Mouse (Mus musculus) hindbrain, embryonic 11.5 days (tissue): Measurements from ENCODE around the gene Neil1. TPM values are rescaled to one million over a fixed set of nuclear protein-coding genes. Genes with fewer than 3 reads are reported as not detected.

ENCODE experiments used
- ATAC-seq: fragments of 200-750 bp; cut with Nextera tagmentation; 2 replicates; pipeline ENCODE4 v1.8.0; 2017; ENCODE audit warnings: mild to moderate bottlenecking, moderate TSS enrichment, moderate library complexity; ENCODE audit not compliant: low FRiP score
- DNase-seq: peaks from one replicate; pipeline ENCODE4 v3.0.0-alpha.2; 2015; ENCODE audit warnings: low spot score
- H3K27ac ChIP-seq: fragments of 300-500 bp; sonication (generic); 2 replicates; pipeline ENCODE4 v1.5.1; 2014; ENCODE audit warnings: mild to moderate bottlenecking, low read depth, low read length
- H3K27me3 ChIP-seq: fragments of 300-500 bp; sonication (generic); 2 replicates; pipeline ENCODE4 v1.6.1; 2014; ENCODE audit warnings: mild to moderate bottlenecking, low read length, moderate library complexity, mixed read lengths; ENCODE audit not compliant: control insufficient read depth, insufficient read depth
- H3K36me3 ChIP-seq: fragments of 300-500 bp; sonication (generic); 2 replicates; pipeline ENCODE4 v1.6.1; 2014; ENCODE audit warnings: mild to moderate bottlenecking, low read length, moderate library complexity, mixed read lengths; ENCODE audit not compliant: control insufficient read depth, insufficient read depth
- H3K4me1 ChIP-seq: fragments of 300-500 bp; sonication (generic); replicated peaks from 2 replicates; pipeline ENCODE4 v1.6.1; 2014; ENCODE audit warnings: low read length, mixed read lengths; ENCODE audit not compliant: control insufficient read depth, insufficient read depth
- H3K4me2 ChIP-seq: fragments of 300-500 bp; sonication (generic); replicated peaks from 2 replicates; pipeline ENCODE4 v1.6.1; 2014; ENCODE audit warnings: mild to moderate bottlenecking, low read depth, low read length
- H3K4me3 ChIP-seq: fragments of 300-500 bp; sonication (generic); 2 replicates; pipeline ENCODE4 v1.5.1; 2014; ENCODE audit warnings: low read depth, low read length
- H3K9ac ChIP-seq: fragments of 300-500 bp; sonication (generic); 2 replicates; pipeline ENCODE4 v1.6.1; 2014; ENCODE audit warnings: low read depth, low read length
- H3K9me3 ChIP-seq: fragments of 300-500 bp; sonication (generic); 2 replicates; pipeline ENCODE4 v1.6.1; 2016; ENCODE audit warnings: low read length; ENCODE audit not compliant: control insufficient read depth
- WGBS: fragments of 180-500 bp; shearing (Covaris S2); extraction: QIAGEN DNeasy Blood & Tissue Kit; methylation state at CpG from one replicate; pipeline ENCODE4 v1.1.7; 2014; 5-methylcytosine and 5-hydroxymethylcytosine counted together
- polyA plus RNA-seq: library from polyadenylated mRNA; unstranded; fragments of >200 nt; fragmentation: Nextera tagmentation; extraction: Ambion mirVana; gene quantifications from 2 replicates; pipeline ENCODE4 v1.2.1, GENCODE M21; 2014

Neil1 gene
- polyA plus RNA-seq, 1 experiment from 2014 or later: 6.3 TPM

DNA sequence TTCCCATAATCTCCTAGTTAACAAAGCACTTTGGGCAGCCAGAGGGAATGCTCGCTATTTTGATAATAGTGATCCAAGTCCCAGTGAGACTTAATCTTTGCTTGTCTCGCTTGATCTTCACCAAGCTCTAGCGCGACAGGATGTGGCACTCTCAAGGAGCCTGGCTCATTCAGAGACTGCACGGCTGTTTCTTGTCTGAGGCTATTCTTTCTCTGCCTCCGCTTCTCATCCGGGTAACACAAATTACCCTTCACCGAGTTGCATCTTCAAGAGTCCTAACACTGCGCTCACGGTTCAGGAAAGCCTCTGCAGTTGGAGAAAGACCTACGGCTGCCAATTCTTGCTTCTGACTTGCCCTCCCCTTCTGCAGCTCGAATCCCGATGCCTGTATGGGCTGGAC is 9.4 kb upstream of the Neil1 start:
- Histone ChIP-seq H3K9me3 (no peaks in the 10 kb centered on the region), H3K4me3 (peak overlapping the region; percentile 75), H3K4me2 (peak overlapping the region; percentile 79), H3K36me3 (no peaks in the 10 kb centered on the region), H3K27ac (no peak overlapping the region), H3K9ac (peak overlapping the region; percentile 77), H3K4me1 (no peaks in the 10 kb centered on the region), H3K27me3 (no peaks in the 10 kb centered on the region)
- DNase-seq (peak; percentile 2), ATAC-seq (no peak)
- WGBS: 28% methylated on average over 13 of the region's 13 CpGs

DNA sequence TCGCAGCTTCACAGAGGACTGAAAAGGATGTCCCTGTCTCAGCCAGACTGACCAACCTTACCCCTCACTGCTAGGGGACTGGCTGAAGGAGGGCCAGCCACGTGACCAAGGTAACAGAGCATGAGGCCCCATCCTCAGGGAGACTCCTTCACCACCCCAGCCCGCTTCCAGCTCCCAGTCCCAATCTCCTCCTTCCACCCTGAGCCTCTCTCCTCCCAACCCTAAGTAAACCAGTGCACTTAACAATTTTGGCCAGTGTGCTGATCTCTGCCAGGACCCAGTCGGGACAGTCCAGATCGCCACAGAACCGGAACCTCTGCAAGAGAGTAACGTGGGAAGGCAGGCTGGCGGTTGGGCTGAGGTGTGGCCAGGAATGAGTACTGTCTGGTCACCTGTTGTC is 8.7 kb upstream of the Neil1 start:
- H3K4me2 ChIP-seq: peak overlapping the region; percentile 79; the same call in 1 of the 2 replicates
- no peaks in the 10 kb centered on the region for H3K9me3 ChIP-seq
- H3K4me3 ChIP-seq: no peak overlapping the region
- no peaks in the 10 kb centered on the region for H3K27me3 ChIP-seq
- H3K9ac ChIP-seq: no peak overlapping the region
- WGBS: 90% methylated on average over 8 of the region's 8 CpGs
- no peaks in the 10 kb centered on the region for H3K4me1 ChIP-seq
- H3K36me3 ChIP-seq: no peaks in the 10 kb centered on the region
- no peak for ATAC-seq
- DNase-seq: no peak
- H3K27ac ChIP-seq: no peak overlapping the region

DNA sequence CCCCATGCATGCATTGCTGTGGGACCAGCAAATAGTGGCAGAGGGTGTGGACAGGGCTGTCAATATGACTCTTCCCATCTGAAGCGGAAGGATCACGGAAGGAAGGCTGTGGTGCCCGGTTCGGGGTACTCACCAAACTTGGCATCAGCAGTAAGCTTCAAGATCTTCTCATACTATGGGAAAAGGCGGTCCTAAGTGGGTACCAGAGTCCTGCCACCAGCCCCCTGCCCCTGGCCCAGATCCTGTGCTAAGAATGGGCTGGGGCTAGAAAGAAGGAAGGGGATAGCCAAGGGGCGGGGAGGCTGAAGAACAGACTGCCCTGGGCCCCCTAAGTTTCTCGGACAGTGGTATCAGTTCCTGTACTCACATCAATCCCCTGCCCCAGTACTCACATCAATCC is 8.3 kb upstream of the Neil1 start:
- Histone ChIP-seq H3K4me2 (no peak overlapping the region), H3K9me3 (no peaks in the 10 kb centered on the region), H3K4me3 (no peak overlapping the region), H3K9ac (no peak overlapping the region), H3K27me3 (no peaks in the 10 kb centered on the region), H3K27ac (no peak overlapping the region), H3K36me3 (no peaks in the 10 kb centered on the region), H3K4me1 (no peaks in the 10 kb centered on the region)
- ATAC-seq (no peak), DNase-seq (no peak)
- 97% methylated on average over 7 of the region's 7 CpGs for WGBS

DNA sequence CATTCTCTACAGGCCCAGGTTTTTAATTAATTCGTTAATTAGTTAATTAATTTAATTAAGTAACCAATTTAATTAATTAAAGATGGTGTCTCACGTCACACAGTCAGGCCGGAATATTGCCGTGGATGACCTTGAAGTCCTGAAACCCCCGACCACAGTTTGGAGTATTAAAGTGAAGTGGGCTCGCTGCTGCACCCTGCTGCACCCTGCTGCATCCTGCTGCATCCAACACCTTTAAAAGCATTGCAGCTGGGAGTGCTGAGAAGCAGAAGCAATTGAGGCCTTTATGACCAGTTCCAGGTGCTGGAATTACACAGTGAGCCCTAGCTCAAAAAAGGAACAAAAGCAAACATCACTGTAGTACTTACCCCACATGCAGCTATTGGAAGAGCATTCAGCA is 4.2 kb upstream of the Neil1 start:
- Histone ChIP-seq H3K27ac (no peak overlapping the region), H3K27me3 (no peaks in the 10 kb centered on the region), H3K36me3 (no peaks in the 10 kb centered on the region), H3K9me3 (no peaks in the 10 kb centered on the region), H3K4me2 (no peak overlapping the region), H3K9ac (no peak overlapping the region), H3K4me3 (no peak overlapping the region), H3K4me1 (no peaks in the 10 kb centered on the region)
- DNase-seq: no peak
- 52% methylated on average over 6 of the region's 6 CpGs for WGBS
- no peak for ATAC-seq

DNA sequence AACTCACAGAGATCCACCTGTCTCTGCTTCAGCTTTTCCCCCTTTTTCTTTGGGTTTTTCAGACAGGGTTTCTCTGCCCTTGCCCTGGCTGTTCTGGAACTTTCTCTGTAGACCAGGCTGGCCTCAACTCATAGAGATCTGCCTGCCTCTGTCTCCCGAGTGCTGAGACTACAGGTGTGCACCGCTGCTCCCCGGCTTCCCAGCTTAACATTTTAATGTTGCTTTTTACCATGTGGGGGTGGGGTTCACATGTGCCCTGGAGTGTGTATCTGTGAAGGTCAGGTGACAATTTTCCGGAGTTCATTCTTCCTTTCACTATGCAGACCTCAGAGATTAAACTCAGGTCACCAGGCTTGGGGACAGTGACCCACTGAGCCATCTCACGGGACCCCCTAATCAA is 2.1 kb upstream of the Neil1 start:
- no peak for ATAC-seq
- no peak overlapping the region for H3K27ac ChIP-seq
- 85% methylated on average over 5 of the region's 5 CpGs for WGBS
- no peak overlapping the region for H3K4me3 ChIP-seq
- no peaks in the 10 kb centered on the region for H3K27me3 ChIP-seq
- H3K4me2 ChIP-seq: no peak overlapping the region
- DNase-seq: no peak
- H3K9me3 ChIP-seq: no peaks in the 10 kb centered on the region
- H3K36me3 ChIP-seq: no peaks in the 10 kb centered on the region
- H3K9ac ChIP-seq: no peak overlapping the region
- H3K4me1 ChIP-seq: no peaks in the 10 kb centered on the region

DNA sequence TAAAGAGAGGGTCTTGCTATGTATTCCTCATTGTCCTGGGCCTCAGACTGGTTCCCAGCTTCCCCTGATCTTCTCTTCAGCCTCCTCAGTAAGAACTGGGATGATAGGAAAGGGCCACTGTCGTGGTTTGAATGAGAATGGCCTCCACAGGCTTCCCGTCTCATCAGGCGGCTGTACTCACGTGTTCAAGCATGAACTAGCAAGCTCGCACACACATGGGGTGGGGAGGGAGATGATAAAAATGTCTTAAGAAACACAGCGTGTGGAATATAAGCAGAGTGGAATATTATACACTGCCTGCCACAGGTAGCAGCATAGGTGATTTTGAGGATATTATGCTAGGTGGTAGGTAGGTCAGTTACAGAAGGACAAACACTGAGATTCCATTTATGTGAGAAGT is 916 bp upstream of the Neil1 start:
- Histone ChIP-seq H3K9ac (peak overlapping the region; percentile 46), H3K4me2 (peak overlapping the region; percentile 53), H3K4me3 (no peak overlapping the region), H3K27ac (no peak overlapping the region), H3K4me1 (no peaks in the 10 kb centered on the region), H3K36me3 (no peaks in the 10 kb centered on the region), H3K9me3 (no peaks in the 10 kb centered on the region), H3K27me3 (no peaks in the 10 kb centered on the region)
- ATAC-seq (no peak), DNase-seq (no peak)
- WGBS: 75% methylated on average over 6 of the region's 6 CpGs

DNA sequence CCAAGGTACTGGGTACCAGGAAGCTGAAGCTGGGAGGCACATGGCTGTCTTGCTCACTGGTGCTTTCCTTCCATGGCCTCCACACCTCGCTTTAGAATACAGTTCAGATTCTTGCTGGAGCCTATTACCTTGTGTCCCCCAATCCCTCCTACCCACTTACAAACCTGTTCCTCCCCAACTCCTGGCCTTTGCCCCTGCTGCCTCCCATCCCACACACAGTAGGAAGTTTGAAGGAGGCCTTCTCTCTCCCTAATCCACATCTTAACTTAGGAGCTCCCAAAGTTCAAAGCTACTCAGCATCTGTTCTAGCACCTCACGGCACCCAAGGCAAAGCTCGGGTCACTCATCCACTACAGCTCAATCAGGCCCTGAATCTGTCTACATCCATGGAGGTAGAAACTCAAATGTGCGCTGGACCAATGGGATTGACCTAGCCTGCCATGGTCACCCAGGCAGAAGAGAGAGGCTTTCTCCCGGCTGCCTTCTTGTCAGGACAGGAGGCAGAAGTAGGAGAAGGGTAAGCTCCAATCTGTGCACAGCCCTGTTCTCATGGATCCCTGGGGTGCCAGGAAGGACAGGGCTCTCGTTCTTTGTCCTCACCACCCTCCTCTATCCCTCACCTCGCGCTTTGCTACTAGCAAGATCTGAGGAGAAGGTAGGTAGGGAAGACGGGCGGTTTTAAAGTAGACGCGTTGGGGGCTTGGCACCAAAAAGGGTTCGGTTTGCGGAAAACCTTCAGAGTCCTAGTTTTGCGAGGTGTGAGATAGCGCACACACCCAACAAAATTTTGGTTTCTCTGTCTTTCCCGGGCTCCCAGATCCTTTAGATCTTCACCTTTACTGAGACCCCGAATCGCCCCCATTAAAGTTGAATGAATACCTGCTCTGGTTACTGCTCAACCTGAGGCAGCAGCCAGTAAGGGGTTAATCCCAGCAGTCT is 631 bp downstream of the Neil1 start:
- Histone ChIP-seq H3K9me3 (no peaks in the 10 kb centered on the region), H3K36me3 (no peaks in the 10 kb centered on the region), H3K27me3 (no peaks in the 10 kb centered on the region), H3K4me1 (no peaks in the 10 kb centered on the region), H3K4me2 (peak overlapping the region; percentile 53), H3K27ac (0 out of 2 replicates have a peak overlapping the region, but pooled peaks have one; percentile 19), H3K9ac (peak overlapping the region; percentile 69), H3K4me3 (peak overlapping the region; percentile 50)
- ATAC-seq (peak; percentile 50), DNase-seq (peak; percentile 6)
- WGBS: 9% methylated on average over 19 of the region's 19 CpGs

DNA sequence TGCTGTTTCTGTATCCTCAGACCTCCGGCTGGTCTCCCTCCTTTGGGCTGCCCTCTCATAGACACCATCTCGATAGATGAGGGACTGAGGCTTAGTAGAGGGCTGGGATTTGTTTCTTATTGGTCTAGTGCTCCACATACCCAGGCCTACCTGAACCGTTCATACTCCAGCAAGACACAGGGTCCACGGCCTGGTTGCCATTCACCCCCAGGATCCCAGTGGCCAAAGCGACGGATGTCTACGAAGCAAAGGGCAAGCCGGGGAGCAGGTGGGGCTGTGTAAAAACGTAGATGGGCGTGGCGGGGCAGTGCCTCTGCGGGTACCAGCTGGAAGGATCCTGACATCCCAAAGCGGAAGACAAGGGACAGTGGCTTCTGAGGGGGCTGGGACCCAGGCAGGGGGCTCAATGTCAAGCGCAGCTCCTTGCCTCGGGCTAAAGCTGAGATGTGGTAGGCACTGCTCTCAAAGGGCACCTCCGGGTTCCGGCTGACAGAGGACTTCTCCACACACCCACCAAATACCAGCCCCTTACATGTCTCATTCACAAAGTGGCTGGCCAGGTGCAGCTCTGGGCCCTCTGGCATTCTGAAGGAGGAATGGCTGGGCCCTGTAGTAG is 1.5 kb downstream of the Neil1 start:
- ATAC-seq (no peak), DNase-seq (no peak)
- Histone ChIP-seq H3K9me3 (no peaks in the 10 kb centered on the region), H3K4me3 (no peak overlapping the region), H3K36me3 (0 out of 2 replicates have a peak, but pooled peaks cover 3% of the 10 kb centered on the region), H3K27me3 (no peaks in the 10 kb centered on the region), H3K4me1 (no peaks in the 10 kb centered on the region), H3K9ac (no peak overlapping the region), H3K27ac (no peak overlapping the region), H3K4me2 (no peak overlapping the region)
- 82% methylated on average over 17 of the region's 17 CpGs for WGBS
